Mouse (Mus musculus) CD4-positive, CD25-positive, alpha-beta regulatory T cell, adult 9 weeks (primary cell): ENCODE data around the gene Tspyl4. TPM values are rescaled to one million over a fixed set of nuclear protein-coding genes. Genes with fewer than 3 reads are reported as not detected.

Experiments
- polyA plus RNA-seq: library from polyadenylated mRNA; unstranded; fragments of 100-300 nt; shearing (Covaris generic); gene quantifications from one replicate; pipeline ENCODE4 v1.2.1, GENCODE M21; 2017

The Tspyl4 gene
- 17.2 TPM for polyA plus RNA-seq

GRCm38 (mm10) chr10:34297299-34297979, at the start of gene Tspyl4:
Gene Tspyl4, plus strand, starts transcription at chr10:34297442.

GRCm38 (mm10) chr10:34281962-34282388, 15.3 kb upstream of the Tspyl4 start, which contains the start of gene Tspyl1:
Gene Tspyl1, plus strand, starts transcription at chr10:34282190.

Other genes starting within 250 kb of the Tspyl4 start
- gene Calhm5, start 200.9 kb upstream of the Tspyl4 start, polyA plus RNA-seq = not detected
- 15.9 TPM for gene Calhm6, start 169.5 kb upstream of the Tspyl4 start, polyA plus RNA-seq
- gene Dse, start 89.7 kb upstream of the Tspyl4 start, polyA plus RNA-seq = 4.7 TPM
- 57.3 TPM for gene Tspyl1, start 15.3 kb upstream of the Tspyl4 start, polyA plus RNA-seq
- 0.46 TPM for gene Col10a1, start 92.5 kb downstream of the Tspyl4 start, polyA plus RNA-seq
- gene Nt5dc1, start 121.1 kb downstream of the Tspyl4 start, polyA plus RNA-seq = 87.3 TPM
- gene Frk, start 186.0 kb downstream of the Tspyl4 start, polyA plus RNA-seq = not detected